Mouse (Mus musculus) left cerebral cortex, adult 2 months (tissue): ENCODE measurements at regions not wholly inside any gene's neighbourhood (a gene's known extent, or its start where the extent isn't known, plus 50 kb on each side); places are given as distances from the start of the nearest gene placed in this dataset.

Experiments
- DNase-seq, 2 experiments: peaks; one replicate each; pipeline ENCODE4 v3.0.0; 2021 to 2022; ENCODE audit warnings: low spot score in 2 of 2, mixed read lengths in 1 of 2; ENCODE audit errors: extremely low spot score in 1 of 2
- H3K27ac ChIP-seq: fragments of 200-600 bp; 2 replicates; pipeline ENCODE4 v1.8.1; 2022
- H3K4me3 ChIP-seq: fragments of 200-600 bp; 2 replicates; pipeline ENCODE4 v1.8.1; 2022
- CTCF ChIP-seq: fragments of 200-600 bp; IDR thresholded peaks from 2 replicates; pipeline ENCODE4 v1.8.1; 2022; ENCODE audit warnings: antibody characterized with exemption, mild to moderate bottlenecking, moderate library complexity
- intact Hi-C: fragments of 180-260 bp; cut with DNase I; formaldehyde crosslinking; loops from one replicate; pipeline ENCODE4 v1.15.1; 2025

- DNase-seq, result no peak
Measured at GRCm38 (mm10) chr1:35653119-35653956, 414.9 kb upstream of the Hs6st1 start.

GRCm38 (mm10) chr1:35663006-35663405 is 405.2 kb upstream of the Hs6st1 start:
- intact Hi-C loops, result no loop called here
- Histone ChIP-seq H3K4me3 (no peak overlapping the region), H3K27ac (no peak overlapping the region)
- no peak for DNase-seq
- TF ChIP-seq CTCF, result no peak

More at GRCm38 (mm10) chr1:35653119-35653956, 414.9 kb upstream of the Hs6st1 start:
- intact Hi-C loops, result no loop called here
- no peak overlapping the region for H3K27ac ChIP-seq
- no peak for TF ChIP-seq CTCF
- H3K4me3 ChIP-seq, result no peak overlapping the region

GRCm38 (mm10) chr1:35673524-35673923 is 394.7 kb upstream of the Hs6st1 start:
- H3K27ac ChIP-seq, result no peak overlapping the region
- intact Hi-C loops, result no loop called here
- TF ChIP-seq CTCF, result no peak
- no peak overlapping the region for H3K4me3 ChIP-seq
- no peak for DNase-seq

- intact Hi-C loops, result no loop called here
- no peak for DNase-seq
- Histone ChIP-seq H3K4me3 (no peak overlapping the region), H3K27ac (no peak overlapping the region)
- no peak for TF ChIP-seq CTCF
Measured at GRCm38 (mm10) chr1:35673992-35674391, 394.2 kb upstream of the Hs6st1 start.

- H3K27ac ChIP-seq, result no peak overlapping the region
- intact Hi-C loops, result no loop called here
- TF ChIP-seq CTCF, result no peak
- DNase-seq, result no peak
- no peak overlapping the region for H3K4me3 ChIP-seq
Measured at GRCm38 (mm10) chr1:35682511-35682949, 385.7 kb upstream of the Hs6st1 start.

- intact Hi-C loops, result no loop called here
Measured at GRCm38 (mm10) chr1:35685651-35686050, 382.5 kb upstream of the Hs6st1 start.

GRCm38 (mm10) chr1:35694349-35694748 is 373.9 kb upstream of the Hs6st1 start:
- H3K4me3 ChIP-seq, result no peak overlapping the region
- no peak overlapping the region for H3K27ac ChIP-seq
- no peak for TF ChIP-seq CTCF
- intact Hi-C loops, result no loop called here
- no peak for DNase-seq

More at GRCm38 (mm10) chr1:35685651-35686050, 382.5 kb upstream of the Hs6st1 start:
- H3K27ac ChIP-seq, result no peak overlapping the region
- no peak overlapping the region for H3K4me3 ChIP-seq
- no peak for DNase-seq
- no peak for TF ChIP-seq CTCF

GRCm38 (mm10) chr1:35694775-35695591 is 373.2 kb upstream of the Hs6st1 start:
- Histone ChIP-seq H3K4me3 (no peak overlapping the region), H3K27ac (no peak overlapping the region)
- no peak for TF ChIP-seq CTCF
- intact Hi-C loops, result no loop called here
- no peak for DNase-seq

- no peak overlapping the region for H3K4me3 ChIP-seq
- no peak overlapping the region for H3K27ac ChIP-seq
- no peak for TF ChIP-seq CTCF
- no peak for DNase-seq
- intact Hi-C loops, result no loop called here
Measured at GRCm38 (mm10) chr1:35697218-35697617, 371.0 kb upstream of the Hs6st1 start.

GRCm38 (mm10) chr1:35697834-35698500 is 370.2 kb upstream of the Hs6st1 start:
- intact Hi-C loops, result no loop called here
- no peak overlapping the region for H3K27ac ChIP-seq
- TF ChIP-seq CTCF, result no peak
- DNase-seq, result peak in 1 of 2 experiments; percentile 11
- no peak overlapping the region for H3K4me3 ChIP-seq

GRCm38 (mm10) chr1:35702585-35702984 is 365.6 kb upstream of the Hs6st1 start:
- no peak for TF ChIP-seq CTCF
- intact Hi-C loops, result no loop called here
- no peak for DNase-seq
- Histone ChIP-seq H3K27ac (no peak overlapping the region), H3K4me3 (no peak overlapping the region)

GRCm38 (mm10) chr1:35706336-35706735 is 361.9 kb upstream of the Hs6st1 start:
- Histone ChIP-seq H3K4me3 (no peak overlapping the region), H3K27ac (no peak overlapping the region)
- no peak for DNase-seq
- intact Hi-C loops, result no loop called here
- no peak for TF ChIP-seq CTCF
